ENCODE assay signal across 13 mouse cellular contexts in genomic region chr8:4372657-4373056, GRCm38 (mm10). TPM values are rescaled to one million over a fixed set of nuclear protein-coding genes. Genes with fewer than 3 reads are reported as not detected.
DNase-seq lines count a peak whose midpoint lies in the region; ATAC-seq and TF ChIP-seq lines count a peak whose summit lies in the region.
"Had no signal": no experiment of that assay in that cellular context is flagged by ENCODE, and none has a peak within 500 bp of the region (broad histone marks: within the 10 kb centered on the region; RNA-seq: fewer than 3 reads in every experiment).

No protein-coding gene starts in this region.

- peak; percentile 44 for DNase-seq in CD4-positive, CD25-positive, alpha-beta regulatory T cell, adult 2 months (ENCODE audit: low read depth, low spot score)
- DNase-seq in layer of hippocampus, adult 2 months (ENCODE audit: low spot score in 2 of 2): peak in 1 of 2 experiments; percentile 27
- DNase-seq in layer of hippocampus, adult 8-10 months (ENCODE audit: low spot score in 2 of 2): no peak
- peak; percentile 53 for DNase-seq in MEL (ENCODE audit: low read depth, low spot score)
- DNase-seq in induced T-regulatory cell, adult 2 months (ENCODE audit: low read depth): peak; percentile 55
- DNase-seq in cerebellum, postnatal 36 days: no peak
- DNase-seq in gastrocnemius, adult 8-10 months (ENCODE audit: low spot score in 2 of 2): no peak
- DNase-seq: adrenal gland, postnatal 36 days had no signal

- H3K27me3 ChIP-seq in MEL (ENCODE audit: control insufficient read depth in 1 of 2, insufficient read depth in 2 of 2, low read length in 2 of 2): no peaks in the 10 kb centered on the region
- H3K27me3 ChIP-seq: forebrain, embryonic 15.5 days; kidney, embryonic 15.5 days; limb, embryonic 12.5 days; midbrain, embryonic 15.5 days had no signal

- TF ChIP-seq CTCF in layer of hippocampus, adult 2 months (conservative IDR thresholded peaks at IDR 0.05): peak; percentile 74
- TF ChIP-seq CTCF in MEL (IDR thresholded peaks at IDR 0.05 in 2 of 3, conservative IDR thresholded peaks at IDR 0.05 in 1 of 3; ENCODE audit: control insufficient read depth in 1 of 3, insufficient read depth in 1 of 3, low read depth in 2 of 3, low read length in 3 of 3, poor library complexity in 1 of 3, severe bottlenecking in 1 of 3): peak in 2 of 3 experiments; percentile 37 to 69; a peak in 4 of 6 replicates

- no peaks in the 10 kb centered on the region for H3K79me2 ChIP-seq in MEL (ENCODE audit: control insufficient read depth, insufficient read depth, low read length, poor library complexity)

- H3K9ac ChIP-seq in MEL (ENCODE audit: control insufficient read depth, low read depth, low read length, poor library complexity, severe bottlenecking): no peak overlapping the region
- H3K9ac ChIP-seq: forebrain, embryonic 15.5 days; kidney, embryonic 15.5 days; limb, embryonic 12.5 days; midbrain, embryonic 15.5 days had no signal

- no peak overlapping the region for H3K27ac ChIP-seq in layer of hippocampus, adult 2 months
- no peak overlapping the region for H3K27ac ChIP-seq in MEL (ENCODE audit: control insufficient read depth, low read depth, low read length)
- H3K27ac ChIP-seq: forebrain, embryonic 15.5 days; kidney, embryonic 15.5 days; limb, embryonic 12.5 days; midbrain, embryonic 15.5 days had no signal

- peaks cover 0 to 2% of the 10 kb centered on the region in 2 experiments; a peak in 1 of 4 replicates for H3K36me3 ChIP-seq in MEL (ENCODE audit: control insufficient read depth in 1 of 2, insufficient read depth in 2 of 2, low read length in 2 of 2)
- H3K36me3 ChIP-seq: forebrain, embryonic 15.5 days; kidney, embryonic 15.5 days; limb, embryonic 12.5 days; midbrain, embryonic 15.5 days had no signal

- no peak overlapping the region for H3K4me3 ChIP-seq in layer of hippocampus, adult 2 months
- no peak overlapping the region for H3K4me3 ChIP-seq in MEL (ENCODE audit: control insufficient read depth in 1 of 2, insufficient read depth in 1 of 2, low read depth in 2 of 2, low read length in 2 of 2)
- H3K4me3 ChIP-seq: forebrain, embryonic 15.5 days; kidney, embryonic 15.5 days; limb, embryonic 12.5 days; midbrain, embryonic 15.5 days had no signal

- no peak for TF ChIP-seq POLR2A in MEL (IDR thresholded peaks at IDR 0.05; ENCODE audit: control insufficient read depth in 1 of 2, insufficient read depth in 1 of 2, low read depth in 1 of 2, low read length in 2 of 2, poor library complexity in 1 of 2)

- no peak for ATAC-seq in CD4-positive, CD25-positive, alpha-beta regulatory T cell, adult 4 months
- ATAC-seq: forebrain, embryonic 15.5 days; midbrain, embryonic 15.5 days had no signal

- TF ChIP-seq EP300 in MEL (IDR thresholded peaks at IDR 0.05; ENCODE audit: low read depth in 1 of 2, low read length in 2 of 2): no peak

- peak; percentile 70 for TF ChIP-seq RAD21 in MEL (IDR thresholded peaks at IDR 0.05; ENCODE audit: low read depth, low read length)

- H3K9me3 ChIP-seq in MEL (replicated peaks; ENCODE audit: insufficient read depth, low read length): no peaks in the 10 kb centered on the region
- H3K9me3 ChIP-seq: forebrain, embryonic 15.5 days; kidney, embryonic 15.5 days; limb, embryonic 12.5 days; midbrain, embryonic 15.5 days had no signal

- H3K4me1 ChIP-seq in MEL (ENCODE audit: control insufficient read depth in 1 of 2, insufficient read depth in 2 of 2, low read length in 2 of 2): no peaks in the 10 kb centered on the region; a peak in 1 of 4 replicates
- H3K4me1 ChIP-seq: kidney, embryonic 15.5 days; limb, embryonic 12.5 days; midbrain, embryonic 15.5 days had no signal

TF ChIP-seq in MEL, 35 proteins besides CTCF, POLR2A, EP300 and RAD21:
- TF ChIP-seq ZNF384 (IDR thresholded peaks at IDR 0.05; ENCODE audit: low read depth, low read length) (peak; percentile 96), NRF1 (IDR thresholded peaks at IDR 0.05; ENCODE audit: insufficient read depth, low read depth, low read length, poor library complexity, severe bottlenecking) (no peak), ZC3H11A (IDR thresholded peaks at IDR 0.05; ENCODE audit: low read depth, low read length) (peak; percentile 55), SIN3A (IDR thresholded peaks at IDR 0.05; ENCODE audit: low read length) (no peak), USF1 (IDR thresholded peaks at IDR 0.05; ENCODE audit: low read depth, low read length) (no peak), SMC3 (IDR thresholded peaks at IDR 0.05; ENCODE audit: low read depth, low read length) (peak; percentile 74)

RNA-seq across cellular contexts. Expression of gene Elavl1, which starts 47.4 kb away (rescaled TPM):
- polyA plus RNA-seq in CD4-positive, CD25-positive, alpha-beta regulatory T cell, adult 4 months (2017; shearing (Covaris generic)): 10 to 100 TPM; 20.4 to 38.9 TPM
- total RNA-seq in layer of hippocampus, adult 2 months (2021): 10 to 100 TPM; 78.6 to 81.1 TPM
- total RNA-seq in layer of hippocampus, adult 8-10 months (2022): 10 to 100 TPM; 69.3 to 80.9 (median 76.7) TPM
- total RNA-seq in MEL (2012; rRNA removed): 64.2 and 76.9 TPM in 2 replicates
- 10 to 100 TPM in 1 of 2 experiments, not detected in 1; 77.4 TPM for polyA plus RNA-seq in MEL (2012; ENCODE audit: insufficient read depth in 1 of 2, insufficient read length in 2 of 2, low read depth in 1 of 2, low replicate concordance in 2 of 2, missing spikeins in 1 of 2)
- 10 to 100 TPM; 39.7 to 49.1 (median 44.2) TPM for total RNA-seq in gastrocnemius, adult 8-10 months (2022)

RNA-seq across cellular contexts. Expression of gene Ccl25, which starts 47.6 kb away (rescaled TPM):
- polyA plus RNA-seq in CD4-positive, CD25-positive, alpha-beta regulatory T cell, adult 4 months (2017; shearing (Covaris generic)): 10 to 100 TPM; 12.2 to 12.5 TPM
- total RNA-seq in layer of hippocampus, adult 2 months (2021): 10 to 100 TPM; 24.6 to 27.5 TPM
- total RNA-seq in layer of hippocampus, adult 8-10 months (2022): 10 to 100 TPM; 21.2 to 31.6 (median 24.3) TPM
- total RNA-seq in MEL (2012; rRNA removed): 25.0 and 32.2 TPM in 2 replicates
- 10 to 100 TPM in 1 of 2 experiments, not detected in 1; 33.8 TPM for polyA plus RNA-seq in MEL (2012; ENCODE audit: insufficient read depth in 1 of 2, insufficient read length in 2 of 2, low read depth in 1 of 2, low replicate concordance in 2 of 2, missing spikeins in 1 of 2)
- total RNA-seq in gastrocnemius, adult 8-10 months (2022): 10 to 100 TPM in 2 of 4 experiments, 1 to 10 TPM in 2; 6.1 to 12.3 (median 10.1) TPM

Comparison
In these comparisons a context has a peak if more than half of its experiments do, and no peak if none do; other contexts are left out.
1. DNase-seq: peak in CD4-positive, CD25-positive, alpha-beta regulatory T cell, adult 2 months (single experiment), MEL (single experiment) and induced T-regulatory cell, adult 2 months (single experiment); none in layer of hippocampus, adult 8-10 months (0 of 2), cerebellum, postnatal 36 days (0 of 2) and gastrocnemius, adult 8-10 months (0 of 2).